Mouse (Mus musculus): ENCODE measurements around the gene Igfbp3.

DNA sequence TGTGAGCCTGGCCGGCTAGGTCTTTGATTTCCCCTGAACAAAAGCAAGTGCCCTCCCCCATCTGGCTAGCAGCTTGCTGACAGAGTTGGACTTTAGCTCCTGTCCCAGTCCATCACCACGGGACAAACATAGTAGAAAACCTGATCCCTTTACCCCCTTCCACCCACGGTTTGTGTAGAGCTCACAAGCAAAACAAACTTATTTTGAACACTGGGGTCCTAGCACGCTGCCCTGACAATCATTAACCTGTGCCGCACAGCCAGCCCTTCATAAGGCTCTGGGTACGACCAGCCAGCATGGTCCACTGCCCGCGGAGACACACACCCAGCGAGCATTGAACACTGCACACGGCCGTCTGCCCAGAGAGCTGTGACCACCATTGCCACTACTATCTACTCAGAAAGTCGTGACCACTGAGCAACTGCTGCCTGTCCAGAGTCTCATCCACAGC is 16.2 kb downstream of the Igfbp3 start, which contains the start of gene Igfbp1:
- TF ChIP-seq CTCF (IDR thresholded peaks at IDR 0.05; ENCODE audit: low read depth) (no peak), EP300 (optimal IDR thresholded peaks at IDR 0.05) (no peak)

Data from stomach, postnatal 0 days (tissue).